21 mouse cellular contexts compared by ENCODE assay signal in genomic region chr11:52260878-52261277, GRCm38 (mm10). TPM values are rescaled to one million over a fixed set of nuclear protein-coding genes. Genes with fewer than 3 reads are reported as not detected.
DNase-seq lines count a peak whose midpoint lies in the region; ATAC-seq and TF ChIP-seq lines count a peak whose summit lies in the region.
"Had no signal": no experiment of that assay in that cellular context is flagged by ENCODE, and none has a peak within 500 bp of the region (broad histone marks: within the 10 kb centered on the region; RNA-seq: fewer than 3 reads in every experiment).

No protein-coding gene starts in this region.

- POLR2A ChIA-PET in Patski (lab: Charles Lee), result no interaction called here

- TF ChIP-seq CTCF in Patski (IDR thresholded peaks at IDR 0.05), result no peak

- no peaks in the 10 kb centered on the region for H3K27me3 ChIP-seq in Patski
- H3K27me3 ChIP-seq: embryonic facial prominence, embryonic 12.5 days; heart, embryonic 13.5 days; kidney, embryonic 15.5 days; limb, embryonic 15.5 days; midbrain, embryonic 13.5 days had no signal

- in situ Hi-C loops in Patski (cut with MboI; ENCODE audit: low pct_unique_long_range_greater_than_20kb), result loop anchor here (5.0 kb wide), 1 partner anchor 36 kb away; no protein-coding TSS in a partner anchor

- peak; percentile 27 for ATAC-seq in Patski
- ATAC-seq in inflammation-experienced regulatory T-cells, adult 6 months, result no peak
- ATAC-seq: midbrain, embryonic 13.5 days had no signal

- intact Hi-C loops in heart, postnatal 25 days (cut with DNase I), result no loop called here

- CTCF ChIA-PET in Patski (lab: Charles Lee), result interaction anchor here (0.9 to 4.9 kb wide), 10 partner anchors 11 to 84 kb away, joined by 3 to 25 read pairs (median 4); no protein-coding TSS in a partner anchor

- DNase-seq in lung, postnatal 10 days, result peak; percentile 1
- no peak for DNase-seq in lung, postnatal 25 days (ENCODE audit: low spot score)
- DNase-seq in CD4-positive helper T cell, adult 2 months (ENCODE audit: low read depth, low spot score), result peak; percentile 66
- DNase-seq in Patski (ENCODE audit: low read depth, low spot score), result peak; percentile 53
- peak; percentile 21 for DNase-seq in thymus, postnatal 0 days (ENCODE audit: low spot score)
- no peak for DNase-seq in cerebellum, adult 11-12 months
- no peak for DNase-seq in heart, postnatal 25 days (ENCODE audit: low spot score)
- DNase-seq: lung, adult 2 months; right cerebral cortex, postnatal 4 days had no signal

RNA-seq across cellular contexts. Expression of gene Tcf7, which starts 21.9 kb away (rescaled TPM):
- 5.4 TPM for polyA plus RNA-seq in Patski (2021)
- polyA plus RNA-seq in thymus, postnatal 0 days (2015; fragmentation: Nextera tagmentation; extraction: Ambion mirVana), result 1,084 and 1,272 TPM in 2 replicates
- polyA plus RNA-seq in inflammation-experienced regulatory T-cells, adult 6 months (2017; shearing (Covaris generic)), result 100 to 1,000 TPM; 144 to 447 (median 399) TPM
- total RNA-seq in heart, postnatal 25 days (2021), result under 1 TPM; 0.70 to 0.75 TPM

RNA-seq across cellular contexts. Expression of gene Skp1a, which starts 29.1 kb away (rescaled TPM):
- 485 TPM for polyA plus RNA-seq in Patski (2021)
- 1,041 and 1,103 TPM in 2 replicates for polyA plus RNA-seq in thymus, postnatal 0 days (2015; fragmentation: Nextera tagmentation; extraction: Ambion mirVana)
- 100 to 1,000 TPM; 274 to 332 (median 300) TPM for polyA plus RNA-seq in inflammation-experienced regulatory T-cells, adult 6 months (2017; shearing (Covaris generic))
- 100 to 1,000 TPM; 236 to 255 TPM for total RNA-seq in heart, postnatal 25 days (2021)

RNA-seq across cellular contexts. Expression of gene Olfr1371, which starts 47.1 kb away (rescaled TPM):
- not detected for polyA plus RNA-seq in Patski (2021)
- not detected in 2 replicates for polyA plus RNA-seq in thymus, postnatal 0 days (2015; fragmentation: Nextera tagmentation; extraction: Ambion mirVana)
- polyA plus RNA-seq in inflammation-experienced regulatory T-cells, adult 6 months (2017; shearing (Covaris generic)), result not detected
- total RNA-seq in heart, postnatal 25 days (2021), result not detected
- total RNA-seq: granulocyte monocyte progenitor cell, adult 5-6 weeks; hematopoietic stem cell, adult 5-6 weeks; layer of hippocampus, adult 2 months; left cerebral cortex, postnatal 10 days had no signal
- polyA plus RNA-seq: embryonic facial prominence, embryonic 12.5 days; heart, embryonic 13.5 days; intestine, embryonic 14.5 days; kidney, embryonic 15.5 days; limb, embryonic 15.5 days; lung, adult 2 months; midbrain, embryonic 13.5 days; neural tube, embryonic 11.5 days had no signal

Comparison
In these comparisons a context has a peak if more than half of its experiments do, and no peak if none do; other contexts are left out.
1. DNase-seq: peak in lung, postnatal 10 days (single experiment), CD4-positive helper T cell, adult 2 months (single experiment), Patski (single experiment) and thymus, postnatal 0 days (single experiment); none in lung, postnatal 25 days (single experiment), cerebellum, adult 11-12 months (single experiment) and heart, postnatal 25 days (single experiment).
2. RNA of gene Tcf7, which starts 21.9 kb away (polyA plus RNA-seq): 1,084 to 1,272 TPM in thymus, postnatal 0 days and 144 to 447 TPM in inflammation-experienced regulatory T-cells, adult 6 months; 5.4 TPM in Patski (single experiment); every median in the first group is over 10 times any median in the second.